Comparison of ENCODE assay signal across 10 mouse cellular contexts in genomic region chr5:139323260-139323924, GRCm38 (mm10). TPM values are rescaled to one million over a fixed set of nuclear protein-coding genes. Genes with fewer than 3 reads are reported as not detected.
DNase-seq lines count a peak whose midpoint lies in the region; ATAC-seq and TF ChIP-seq lines count a peak whose summit lies in the region.
"Had no signal": no experiment of that assay in that cellular context is flagged by ENCODE, and none has a peak within 500 bp of the region (broad histone marks: within the 10 kb centered on the region; RNA-seq: fewer than 3 reads in every experiment).

No protein-coding gene starts in this region.

- no peak overlapping the region for H3K4me3 ChIP-seq in heart, embryonic 14.5 days (ENCODE audit: control insufficient read depth in 1 of 2, insufficient read depth in 1 of 2, low read depth in 1 of 2, low read length in 2 of 2)
- peak overlapping the region; percentile 56; the same call in 1 of the 2 replicates for H3K4me3 ChIP-seq in stomach, postnatal 0 days (ENCODE audit: low read depth, low read length)
- H3K4me3 ChIP-seq: lung, embryonic 15.5 days had no signal

- no peak overlapping the region for H3K9ac ChIP-seq in heart, embryonic 14.5 days (ENCODE audit: low read length)
- 0 out of 2 replicates have a peak overlapping the region, but pooled peaks have one; percentile 13 for H3K9ac ChIP-seq in stomach, postnatal 0 days (ENCODE audit: low read length)
- H3K9ac ChIP-seq: lung, embryonic 15.5 days had no signal

- H3K36me3 ChIP-seq in heart, embryonic 14.5 days (ENCODE audit: control insufficient read depth, insufficient read depth, low read length) = no peaks in the 10 kb centered on the region
- no peaks in the 10 kb centered on the region for H3K36me3 ChIP-seq in stomach, postnatal 0 days (ENCODE audit: control insufficient read depth, insufficient read depth, low read length)
- H3K36me3 ChIP-seq: lung, embryonic 15.5 days had no signal

- no peak overlapping the region for H3K27ac ChIP-seq in heart, embryonic 14.5 days (replicated peaks in 1 of 2; ENCODE audit: control insufficient read depth in 1 of 2, insufficient read depth in 1 of 2, low read depth in 2 of 2, low read length in 2 of 2)
- peak overlapping the region; percentile 77; the same call in 1 of the 2 replicates for H3K27ac ChIP-seq in stomach, postnatal 0 days (replicated peaks)
- H3K27ac ChIP-seq: lung, embryonic 15.5 days had no signal

- no peak for DNase-seq in heart, adult 8-10 months (ENCODE audit: low spot score)
- peak; percentile 39 to 45 for DNase-seq in urinary bladder, adult 18-20 months (ENCODE audit: low spot score in 2 of 2)
- DNase-seq in urinary bladder, postnatal 10 days (ENCODE audit: low spot score) = no peak
- peak; percentile 56 to 67 for DNase-seq in kidney, postnatal 4 days
- DNase-seq in stomach, postnatal 0 days (ENCODE audit: low spot score) = peak; percentile 66
- DNase-seq in thymus, postnatal 10 days (ENCODE audit: low spot score in 2 of 2) = no peak
- DNase-seq in ovary, postnatal 10 days (ENCODE audit: low spot score) = no peak

- no peaks in the 10 kb centered on the region for H3K9me3 ChIP-seq in heart, embryonic 14.5 days (ENCODE audit: control insufficient read depth, low read length)
- no peaks in the 10 kb centered on the region for H3K9me3 ChIP-seq in stomach, postnatal 0 days (ENCODE audit: control insufficient read depth, low read length)
- H3K9me3 ChIP-seq: lung, embryonic 15.5 days had no signal

- H3K4me1 ChIP-seq in heart, embryonic 14.5 days (ENCODE audit: control insufficient read depth in 2 of 2, insufficient read depth in 2 of 2, low read length in 2 of 2) = peaks cover 7 to 16% of the 10 kb centered on the region in 2 experiments; a peak in 3 of 4 replicates
- H3K4me1 ChIP-seq in stomach, postnatal 0 days (replicated peaks; ENCODE audit: control insufficient read depth, insufficient read depth) = 0 out of 2 replicates have a peak, but pooled peaks cover 2% of the 10 kb centered on the region

- 78% methylated on average over 9 of the region's 9 CpGs for WGBS in heart, embryonic 14.5 days
- 61% methylated on average over 9 of the region's 9 CpGs for WGBS in stomach, postnatal 0 days

- peaks cover 35% of the 10 kb centered on the region for H3K27me3 ChIP-seq in heart, embryonic 14.5 days (ENCODE audit: control insufficient read depth, insufficient read depth, low read length)
- H3K27me3 ChIP-seq in stomach, postnatal 0 days (ENCODE audit: control insufficient read depth, insufficient read depth, low read length) = no peaks in the 10 kb centered on the region

- H3K4me2 ChIP-seq in heart, embryonic 14.5 days (ENCODE audit: low read length) = peak overlapping the region; percentile 98; the same call in 1 of the 2 replicates
- H3K4me2 ChIP-seq in stomach, postnatal 0 days (replicated peaks; ENCODE audit: low read depth) = peak overlapping the region; percentile 90

- ATAC-seq in heart, embryonic 14.5 days (ENCODE audit: insufficient number of reproducible peaks, insufficient read depth, low FRiP score, low read depth) = no peak
- peak; percentile 26; the same call in 1 of the 2 replicates for ATAC-seq in stomach, postnatal 0 days (ENCODE audit: low FRiP score, low TSS enrichment)

- peak; percentile 22 for TF ChIP-seq CTCF in stomach, postnatal 0 days (IDR thresholded peaks at IDR 0.05; ENCODE audit: low read depth)

- TF ChIP-seq EP300 in stomach, postnatal 0 days (optimal IDR thresholded peaks at IDR 0.05) = no peak

RNA-seq across cellular contexts. Expression of gene Adap1, which starts 2.0 kb away (rescaled TPM):
- 1.8 and 2.3 TPM in 2 replicates for polyA plus RNA-seq in heart, embryonic 14.5 days (2014; fragmentation: Nextera tagmentation; extraction: Ambion mirVana)
- 1 to 10 TPM; 2.1 to 4.2 (median 2.9) TPM for total RNA-seq in heart, adult 8-10 months (2022)
- polyA plus RNA-seq in stomach, postnatal 0 days (2015; fragmentation: Nextera tagmentation; extraction: Ambion mirVana) = 13.8 and 14.9 TPM in 2 replicates

RNA-seq across cellular contexts. Expression of gene Cox19, which starts 27.8 kb away (rescaled TPM):
- polyA plus RNA-seq in heart, embryonic 14.5 days (2014; fragmentation: Nextera tagmentation; extraction: Ambion mirVana) = 89.4 and 91.8 TPM in 2 replicates
- total RNA-seq in heart, adult 8-10 months (2022) = 100 to 1,000 TPM in 3 of 4 experiments, 10 to 100 TPM in 1; 96.9 to 114 (median 106) TPM
- 109 and 114 TPM in 2 replicates for polyA plus RNA-seq in stomach, postnatal 0 days (2015; fragmentation: Nextera tagmentation; extraction: Ambion mirVana)

RNA-seq across cellular contexts. Expression of gene Cyp2w1, which starts 29.0 kb away (rescaled TPM):
- polyA plus RNA-seq in heart, embryonic 14.5 days (2014; fragmentation: Nextera tagmentation; extraction: Ambion mirVana) = not detected in 2 replicates
- not detected for total RNA-seq in heart, adult 8-10 months (2022)
- 4.8 and 8.5 TPM in 2 replicates for polyA plus RNA-seq in stomach, postnatal 0 days (2015; fragmentation: Nextera tagmentation; extraction: Ambion mirVana)
- polyA plus RNA-seq: heart, postnatal 0 days; lung, embryonic 15.5 days had no signal

RNA-seq across cellular contexts. Expression of gene Gpr146, which starts 54.1 kb away (rescaled TPM):
- 9.3 and 9.5 TPM in 2 replicates for polyA plus RNA-seq in heart, embryonic 14.5 days (2014; fragmentation: Nextera tagmentation; extraction: Ambion mirVana)
- total RNA-seq in heart, adult 8-10 months (2022) = 10 to 100 TPM; 43.1 to 55.6 (median 47.0) TPM
- 3.5 TPM in 2 replicates for polyA plus RNA-seq in stomach, postnatal 0 days (2015; fragmentation: Nextera tagmentation; extraction: Ambion mirVana)

Comparison
In these comparisons a context has a peak if more than half of its experiments do, and no peak if none do; other contexts are left out.
1. DNase-seq: peak in urinary bladder, adult 18-20 months (2 of 2), kidney, postnatal 4 days (2 of 2) and stomach, postnatal 0 days (single experiment); none in heart, adult 8-10 months (single experiment), urinary bladder, postnatal 10 days (single experiment), thymus, postnatal 10 days (0 of 2) and ovary, postnatal 10 days (single experiment).